Mouse (Mus musculus) hindbrain, embryonic 14.5 days (tissue): ENCODE measurements around the gene Sbsn. TPM values are rescaled to one million over a fixed set of nuclear protein-coding genes. Genes with fewer than 3 reads are reported as not detected.
A peak's percentile ranks its signal among the peaks of the same experiment; 100 is the strongest.

Source experiments
- ATAC-seq: fragments of 200-750 bp; cut with Nextera tagmentation; 2 replicates; pipeline ENCODE4 v1.8.0; 2017; ENCODE audit warnings: moderate number of reproducible peaks, mild to moderate bottlenecking, moderate TSS enrichment, moderate library complexity; ENCODE audit not compliant: low FRiP score
- DNase-seq: peaks from one replicate; pipeline ENCODE4 v3.0.0-alpha.2; 2015; ENCODE audit warnings: low spot score
- H3K27ac ChIP-seq: fragments of 300-500 bp; sonication (generic); 2 replicates; pipeline ENCODE4 v1.5.1; 2014; ENCODE audit warnings: mild to moderate bottlenecking, moderate library complexity
- H3K27me3 ChIP-seq: fragments of 300-500 bp; sonication (generic); 2 replicates; pipeline ENCODE4 v1.6.1; 2014; ENCODE audit warnings: mild to moderate bottlenecking, low read length, mixed read lengths; ENCODE audit not compliant: control insufficient read depth, insufficient read depth
- H3K36me3 ChIP-seq: fragments of 300-500 bp; sonication (generic); replicated peaks from 2 replicates; pipeline ENCODE4 v1.6.1; 2014; ENCODE audit not compliant: control insufficient read depth, insufficient read depth
- H3K4me1 ChIP-seq: fragments of 300-500 bp; sonication (generic); replicated peaks from 2 replicates; pipeline ENCODE4 v1.6.1; 2014; ENCODE audit warnings: antibody characterized with exemption, low read length, mixed read lengths; ENCODE audit not compliant: control insufficient read depth, insufficient read depth
- H3K4me2 ChIP-seq: fragments of 300-500 bp; sonication (generic); replicated peaks from 2 replicates; pipeline ENCODE4 v1.6.1; 2014; ENCODE audit warnings: mild to moderate bottlenecking, moderate library complexity
- H3K4me3 ChIP-seq: fragments of 300-500 bp; sonication (generic); replicated peaks from 2 replicates; pipeline ENCODE4 v1.5.1; 2014; ENCODE audit warnings: mild to moderate bottlenecking, low read length
- H3K9ac ChIP-seq: fragments of 300-500 bp; sonication (generic); 2 replicates; pipeline ENCODE4 v1.6.1; 2014
- H3K9me3 ChIP-seq: fragments of 300-500 bp; sonication (generic); 2 replicates; pipeline ENCODE4 v1.6.1; 2016; ENCODE audit warnings: low read length; ENCODE audit not compliant: control insufficient read depth
- WGBS: fragments of 180-500 bp; shearing (Covaris S2); extraction: QIAGEN DNeasy Blood & Tissue Kit; methylation state at CpG from one replicate; pipeline ENCODE4 v1.1.7; 2014; 5-methylcytosine and 5-hydroxymethylcytosine counted together
- polyA plus RNA-seq: library from polyadenylated mRNA; unstranded; fragments of >200 nt; fragmentation: Nextera tagmentation; extraction: Ambion mirVana; gene quantifications from 2 replicates; pipeline ENCODE4 v1.2.1, GENCODE M21; 2014

Gene Sbsn
- polyA plus RNA-seq, 1 experiment from 2014 or later: 2.1 TPM

DNA sequence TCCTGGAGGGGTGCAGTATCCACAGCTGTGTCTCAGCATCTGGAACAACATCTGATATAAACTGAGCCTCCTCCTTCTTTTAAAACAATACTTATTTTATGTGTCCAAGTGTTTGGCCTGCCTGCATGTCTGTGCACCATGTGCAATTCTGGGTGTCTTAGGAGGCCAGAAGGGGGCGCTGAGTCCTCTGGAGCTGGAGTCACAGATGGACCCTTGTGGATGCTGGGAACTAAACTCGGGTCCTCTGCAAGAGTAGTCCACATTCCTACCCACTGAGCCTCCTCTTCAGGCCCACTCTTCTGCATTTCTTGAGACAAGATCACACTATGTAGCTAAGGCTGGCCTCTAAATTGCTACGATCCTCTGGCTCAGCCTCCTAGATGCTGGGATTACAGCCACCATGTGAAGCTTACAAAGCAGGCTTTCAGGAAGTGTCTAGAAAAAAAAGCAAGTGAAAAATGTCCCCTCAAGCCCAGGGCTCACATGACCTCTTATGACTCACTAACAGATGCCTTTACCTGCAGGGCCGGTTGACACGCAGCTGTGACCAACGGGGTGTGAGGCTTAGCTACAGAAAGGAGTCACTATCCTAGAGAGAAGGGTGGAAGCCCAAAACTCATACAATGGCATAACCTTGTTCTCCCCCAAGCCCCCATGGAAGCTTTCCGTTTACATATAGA lies 3.6 kb upstream of the Sbsn start:
- ATAC-seq (no peak), DNase-seq (no peak)
- no peaks in the 10 kb centered on the region for H3K4me1 ChIP-seq
- H3K27me3 ChIP-seq: no peaks in the 10 kb centered on the region
- no peak overlapping the region for H3K9ac ChIP-seq
- no peak overlapping the region for H3K4me2 ChIP-seq
- 91% methylated on average over 7 of the region's 7 CpGs for WGBS
- no peaks in the 10 kb centered on the region for H3K9me3 ChIP-seq
- H3K27ac ChIP-seq: no peak overlapping the region
- 0 out of 2 replicates have a peak, but pooled peaks cover 3% of the 10 kb centered on the region for H3K36me3 ChIP-seq
- no peak overlapping the region for H3K4me3 ChIP-seq

DNA sequence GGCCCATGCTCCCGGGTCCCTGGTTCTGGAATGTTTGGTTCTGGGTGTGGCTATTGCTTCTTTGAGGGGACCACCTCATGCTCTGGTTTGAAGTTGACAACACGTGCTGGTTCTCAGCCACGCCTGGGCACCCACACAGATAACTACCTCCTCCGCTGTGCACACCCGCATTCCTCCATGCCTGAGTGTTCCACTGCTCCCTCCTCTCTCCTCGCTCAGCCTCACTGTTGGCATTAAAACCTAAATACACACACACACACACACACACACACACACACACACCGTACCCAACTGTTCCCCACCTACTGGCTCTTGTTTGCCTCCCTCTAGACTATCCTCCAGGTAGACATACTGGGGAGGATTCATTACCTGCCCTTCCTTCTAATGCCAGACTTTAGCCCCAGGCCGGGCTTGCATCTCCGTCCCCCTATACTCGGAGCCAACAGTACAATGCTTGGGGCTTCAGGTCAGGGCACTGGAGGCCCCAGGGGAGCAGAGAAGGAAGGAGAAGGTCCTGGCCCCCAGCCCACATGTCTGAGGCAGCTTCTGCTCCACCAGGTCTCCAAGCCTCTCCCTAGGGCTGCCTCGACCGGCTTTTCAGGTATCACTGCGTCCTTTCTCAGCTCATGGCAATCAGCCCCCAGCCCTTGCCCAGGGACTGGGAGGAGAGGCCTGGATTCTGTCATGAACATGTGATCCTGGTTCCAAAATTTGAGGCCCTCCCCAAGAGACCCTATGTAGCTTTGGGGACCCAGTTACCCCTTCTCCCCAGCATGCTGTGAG lies 1.3 kb upstream of the Sbsn start:
- Histone ChIP-seq H3K9ac (no peak overlapping the region), H3K27ac (no peak overlapping the region), H3K9me3 (peaks cover 7% of the 10 kb centered on the region; the same call in 1 of the 2 replicates), H3K27me3 (no peaks in the 10 kb centered on the region), H3K4me3 (no peak overlapping the region), H3K4me1 (no peaks in the 10 kb centered on the region), H3K4me2 (no peak overlapping the region), H3K36me3 (peaks cover 8% of the 10 kb centered on the region)
- 91% methylated on average over 13 of the region's 13 CpGs for WGBS
- DNase-seq (no peak), ATAC-seq (no peak)

DNA sequence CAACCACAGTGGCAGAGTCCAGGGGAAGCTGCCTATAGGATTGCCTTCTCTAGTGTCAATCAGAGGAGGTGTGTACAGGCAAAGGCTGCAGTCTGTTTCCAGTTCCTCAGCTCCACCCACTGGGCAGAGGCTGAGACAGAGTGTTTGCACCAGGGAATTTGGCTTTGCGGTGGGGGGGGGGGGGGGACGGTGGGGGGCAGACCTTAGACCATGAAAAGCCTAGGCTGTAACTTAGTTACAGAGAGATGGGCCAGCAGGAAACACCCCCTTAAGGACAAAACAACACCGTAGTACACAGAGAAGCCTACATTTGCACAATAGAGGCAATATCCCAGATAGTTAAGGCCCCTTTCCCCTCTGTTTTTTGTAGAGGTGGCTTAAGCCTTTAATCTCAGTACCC lies 5.7 kb downstream of the Sbsn start:
- Histone ChIP-seq H3K9ac (no peak overlapping the region), H3K27ac (no peak overlapping the region), H3K4me1 (no peaks in the 10 kb centered on the region), H3K27me3 (no peaks in the 10 kb centered on the region), H3K4me2 (no peak overlapping the region), H3K36me3 (peaks cover 19% of the 10 kb centered on the region), H3K4me3 (no peak overlapping the region), H3K9me3 (peaks cover 9% of the 10 kb centered on the region; the same call in 1 of the 2 replicates)
- WGBS: 73% methylated on average over 3 of the region's 3 CpGs
- no peak for DNase-seq
- ATAC-seq: no peak

GRCm38 (mm10) chr7:30758853-30759252 lies 7.6 kb downstream of the Sbsn start:
- DNase-seq: peak; percentile 37
- Histone ChIP-seq H3K4me2 (no peak overlapping the region), H3K9me3 (peaks cover 9% of the 10 kb centered on the region; the same call in 1 of the 2 replicates), H3K27me3 (no peaks in the 10 kb centered on the region), H3K4me3 (no peak overlapping the region), H3K27ac (no peak overlapping the region), H3K4me1 (no peaks in the 10 kb centered on the region), H3K36me3 (peaks cover 19% of the 10 kb centered on the region), H3K9ac (no peak overlapping the region)
- ATAC-seq: no peak
- 42% methylated on average over 4 of the region's 4 CpGs for whole genome bisulfite sequencing

DNA sequence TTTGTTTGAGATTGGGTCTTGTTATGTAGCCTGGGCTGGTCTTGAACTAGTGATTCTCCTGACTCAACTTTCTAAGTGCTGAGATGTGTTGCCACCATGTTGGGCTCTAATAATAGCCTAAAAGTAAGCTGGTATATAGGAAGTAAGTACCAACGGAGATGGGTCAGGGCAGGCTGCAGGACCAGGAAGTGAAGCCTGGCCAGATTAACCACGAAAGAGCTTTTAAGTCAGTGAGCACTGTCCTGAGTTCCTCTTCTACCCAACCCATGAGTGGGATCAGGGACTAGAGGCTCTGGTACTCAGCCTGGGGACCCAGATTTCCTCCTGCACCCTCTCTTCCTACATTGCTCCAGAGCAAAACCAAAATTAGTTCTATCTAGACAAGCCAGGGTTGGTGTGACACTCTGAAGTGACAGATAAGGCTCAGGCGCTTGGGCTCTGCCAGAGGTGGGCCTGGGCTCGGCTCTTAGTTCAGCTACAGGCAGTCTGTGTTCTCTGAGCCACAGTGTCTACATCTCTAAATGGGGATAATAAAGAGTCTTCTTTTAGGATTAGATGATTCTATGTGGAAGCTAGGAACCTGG lies 10.6 kb downstream of the Sbsn start:
- Histone ChIP-seq H3K4me2 (no peak overlapping the region), H3K9me3 (no peaks in the 10 kb centered on the region), H3K27me3 (no peaks in the 10 kb centered on the region), H3K27ac (no peak overlapping the region), H3K9ac (no peak overlapping the region), H3K36me3 (no peaks in the 10 kb centered on the region), H3K4me1 (no peaks in the 10 kb centered on the region), H3K4me3 (no peak overlapping the region)
- no peak for DNase-seq
- WGBS: 82% methylated on average over 4 of the region's 4 CpGs
- ATAC-seq: no peak

- H3K4me1 ChIP-seq: no peaks in the 10 kb centered on the region
- H3K9ac ChIP-seq: no peak within 1 kb of the TSS
- WGBS: 49% methylated on average over 5 of the region's 5 CpGs
- no peaks in the 10 kb centered on the region for H3K27me3 ChIP-seq
- H3K27ac ChIP-seq: no peak within 1 kb of the TSS
- H3K4me2 ChIP-seq: no peak within 1 kb of the TSS
- H3K4me3 ChIP-seq: no peak within 1 kb of the TSS
- H3K36me3 ChIP-seq: no peaks in the 10 kb centered on the region
- ATAC-seq (no peak), DNase-seq (no peak)
- H3K9me3 ChIP-seq: no peaks in the 10 kb centered on the region
Observed at GRCm38 (mm10) chr7:30763456-30763855, 12.2 kb downstream of the Sbsn start, which contains the start of gene Dmkn. TSS of gene Dmkn (plus strand) at chr7:30763756.

- H3K9ac ChIP-seq: no peak overlapping the region
- peak overlapping the region; percentile 21 for H3K4me2 ChIP-seq
- no peaks in the 10 kb centered on the region for H3K9me3 ChIP-seq
- no peak for ATAC-seq
- H3K27ac ChIP-seq: no peak overlapping the region
- no peaks in the 10 kb centered on the region for H3K36me3 ChIP-seq
- H3K4me1 ChIP-seq: no peaks in the 10 kb centered on the region
- DNase-seq: no peak
- H3K4me3 ChIP-seq: no peak overlapping the region
- 32% methylated on average over 11 of the region's 11 CpGs for WGBS
- no peaks in the 10 kb centered on the region; the same call in 1 of the 2 replicates for H3K27me3 ChIP-seq
Observed at GRCm38 (mm10) chr7:30765173-30765572, 13.9 kb downstream of the Sbsn start.

DNA sequence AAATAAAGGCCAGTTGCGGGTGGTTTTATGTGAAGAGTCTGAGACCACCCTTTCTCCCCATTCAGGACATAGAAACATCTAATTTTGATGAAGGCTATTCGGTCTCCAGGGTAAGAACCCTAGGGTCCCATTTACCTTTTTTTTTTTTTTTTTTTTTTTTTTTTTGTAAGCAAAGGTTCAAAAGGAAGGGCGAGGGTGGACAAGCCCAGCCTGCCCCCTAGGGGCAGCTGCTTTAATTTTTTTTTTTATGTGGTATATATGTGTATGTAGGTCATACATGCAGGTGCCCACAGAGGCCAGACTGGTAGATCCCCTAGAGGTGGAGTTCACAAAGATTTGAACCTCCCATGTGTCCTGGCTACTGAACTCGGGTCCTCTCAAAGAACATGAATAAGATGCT lies 15.1 kb downstream of the Sbsn start:
- Histone ChIP-seq H3K27me3 (no peaks in the 10 kb centered on the region; the same call in 1 of the 2 replicates), H3K4me1 (no peaks in the 10 kb centered on the region), H3K36me3 (no peaks in the 10 kb centered on the region)

GRCm38 (mm10) chr7:30769236-30769635 lies 18.0 kb downstream of the Sbsn start:
- Histone ChIP-seq H3K27me3 (no peaks in the 10 kb centered on the region; the same call in 1 of the 2 replicates), H3K4me2 (no peak overlapping the region), H3K27ac (no peak overlapping the region), H3K4me3 (no peak overlapping the region), H3K9ac (no peak overlapping the region), H3K36me3 (no peaks in the 10 kb centered on the region), H3K9me3 (no peaks in the 10 kb centered on the region), H3K4me1 (no peaks in the 10 kb centered on the region)
- DNase-seq: no peak
- 32% methylated on average over 9 of the region's 9 CpGs for WGBS
- ATAC-seq: no peak

More for the DNA sequence above, 15.1 kb downstream of the Sbsn start:
- no peak for ATAC-seq
- H3K9me3 ChIP-seq: no peaks in the 10 kb centered on the region
- no peak overlapping the region for H3K9ac ChIP-seq
- no peak for DNase-seq
- no peak overlapping the region for H3K4me3 ChIP-seq
- 92% methylated on average over 4 of the region's 4 CpGs for WGBS
- no peak overlapping the region for H3K27ac ChIP-seq
- no peak overlapping the region for H3K4me2 ChIP-seq
